Mouse (Mus musculus): Measurements from ENCODE around the gene Nt5e.

Nt5e gene

GRCm38 (mm10) chr9:88394852-88395251 is 67.9 kb downstream of the Nt5e start:
- DNase-seq = no peak

- no peak for DNase-seq
Observed at GRCm38 (mm10) chr9:88398461-88398860, 71.5 kb downstream of the Nt5e start.

GRCm38 (mm10) chr9:88404088-88404487 is 77.1 kb downstream of the Nt5e start:
- DNase-seq = no peak

- no peak for DNase-seq
Observed at GRCm38 (mm10) chr9:88404515-88404914, 77.5 kb downstream of the Nt5e start.

- no peak for DNase-seq
Observed at GRCm38 (mm10) chr9:88409978-88410377, 83.0 kb downstream of the Nt5e start.

GRCm38 (mm10) chr9:88416752-88417151 is 89.8 kb downstream of the Nt5e start:
- DNase-seq = no peak
